Mouse (Mus musculus) ES-E14 (cell line): ENCODE measurements around the gene E130309D02Rik. TPM values are rescaled to one million over a fixed set of nuclear protein-coding genes. Genes with fewer than 3 reads are reported as not detected.

Experiments used
- DNase-seq: peaks from one replicate; pipeline ENCODE4 v3.0.0-alpha.2; 2013; ENCODE audit warnings: low read depth, low spot score
- H3K27ac ChIP-seq: 2 replicates; pipeline ENCODE4 v1.5.1; 2012; ENCODE audit warnings: low read depth, mild to moderate bottlenecking, low read length, moderate library complexity, mixed read lengths; ENCODE audit not compliant: poor library complexity, insufficient read depth, severe bottlenecking
- H3K36me3 ChIP-seq: 2 replicates; pipeline ENCODE4 v1.6.1; 2012; ENCODE audit warnings: mild to moderate bottlenecking, low read length, moderate library complexity, mixed read lengths; ENCODE audit not compliant: control insufficient read depth, poor library complexity, insufficient read depth, severe bottlenecking
- H3K4me1 ChIP-seq, 2 experiments: fragments of 150-350 bp in 1 of 2; sonication (generic) in 1 of 2; 2 replicates each; pipeline ENCODE4 v1.6.1; 2012; ENCODE audit warnings: low read length in 2 of 2, mild to moderate bottlenecking in 1 of 2, mixed read lengths in 1 of 2; ENCODE audit not compliant: control insufficient read depth in 2 of 2, insufficient read depth in 2 of 2, poor library complexity in 1 of 2
- H3K4me3 ChIP-seq, 2 experiments: fragments of 150-350 bp in 1 of 2; sonication (generic) in 1 of 2; 2 replicates each; pipeline ENCODE4 v1.5.1; 2012; ENCODE audit warnings: low read length in 2 of 2, low read depth in 1 of 2, mild to moderate bottlenecking in 1 of 2, mixed read lengths in 1 of 2; ENCODE audit not compliant: insufficient read depth in 1 of 2, poor library complexity in 1 of 2, severe bottlenecking in 1 of 2
- H3K9ac ChIP-seq: 2 replicates; pipeline ENCODE4 v1.6.1; 2012; ENCODE audit warnings: low read depth, mild to moderate bottlenecking, low read length, mixed read lengths; ENCODE audit not compliant: poor library complexity, insufficient read depth, severe bottlenecking
- H3K9me3 ChIP-seq: fragments of 150-350 bp; sonication (generic); 2 replicates; pipeline ENCODE4 v1.6.1; 2012; ENCODE audit warnings: low read depth, mild to moderate bottlenecking, low read length; ENCODE audit not compliant: control insufficient read depth, insufficient read depth
- CHD2 ChIP-seq: IDR thresholded peaks from 2 replicates; pipeline ENCODE4 v1.6.1; 2014; ENCODE audit warnings: mild to moderate bottlenecking, low read depth, low read length, inconsistent platforms
- HCFC1 ChIP-seq: IDR thresholded peaks from 2 replicates; pipeline ENCODE4 v1.6.1; 2012; ENCODE audit warnings: low read length, inconsistent platforms, borderline replicate concordance; ENCODE audit not compliant: insufficient read depth
- MAFK ChIP-seq: IDR thresholded peaks from 2 replicates; pipeline ENCODE4 v1.6.1; 2014; ENCODE audit warnings: mild to moderate bottlenecking, low read depth, low read length, inconsistent platforms; ENCODE audit not compliant: insufficient read depth
- ZC3H11A ChIP-seq: IDR thresholded peaks from 2 replicates; pipeline ENCODE4 v1.6.1; 2012; ENCODE audit warnings: low read depth, mild to moderate bottlenecking, inconsistent platforms, low read length, borderline replicate concordance
- ZNF384 ChIP-seq: IDR thresholded peaks from 2 replicates; pipeline ENCODE4 v1.6.1; 2012; ENCODE audit warnings: low read depth, low read length, inconsistent platforms
- in situ Hi-C, 2 experiments: fragments of 600-800 bp; cut with MboI; formaldehyde crosslinking; loops; one replicate each; pipeline ENCODE4 v1.15.1; 2025; ENCODE audit warnings: low sequenced_read_pairs in 2 of 2, inconsistent platforms in 1 of 2; ENCODE audit not compliant: unreplicated experiment in 2 of 2
- total RNA-seq: library from RNA; depleted of rRNA; stranded (reverse); fragments of 300-350 nt; gene quantifications from 2 replicates; pipeline ENCODE4 v1.2.3, GENCODE M21; 2012

The E130309D02Rik gene
- total RNA-seq, 1 experiment = 17.9 TPM

DNA sequence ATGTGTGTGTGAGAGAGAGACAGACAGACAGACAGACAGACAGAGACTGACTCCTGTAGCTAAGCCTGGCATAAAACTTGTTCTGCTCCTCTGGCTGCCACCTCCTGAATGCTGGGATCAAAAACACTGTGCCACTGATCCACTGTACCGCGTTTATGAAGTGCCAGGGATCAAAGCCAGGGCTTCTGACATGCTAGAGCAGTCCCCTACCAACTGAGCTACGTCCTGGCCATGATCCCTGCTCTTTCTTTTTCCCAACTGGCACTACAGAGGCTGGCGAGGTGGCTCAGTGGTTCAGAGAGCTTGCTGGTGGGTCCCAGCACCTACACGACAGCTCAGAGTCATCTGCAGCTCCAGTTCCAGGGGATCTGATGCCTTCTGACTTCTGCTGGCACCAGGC lies 39.4 kb downstream of the E130309D02Rik start:
- Histone ChIP-seq H3K9ac (no peak overlapping the region), H3K4me3 (no peak overlapping the region), H3K27ac (no peak overlapping the region), H3K4me1 (no peaks in the 10 kb centered on the region; a peak in 1 of 4 replicates), H3K36me3 (no peaks in the 10 kb centered on the region), H3K9me3 (no peaks in the 10 kb centered on the region)
- DNase-seq = no peak
- TF ChIP-seq ZC3H11A (no peak), CHD2 (no peak), HCFC1 (no peak), MAFK (no peak)
- in situ Hi-C loops = no loop called here

DNA sequence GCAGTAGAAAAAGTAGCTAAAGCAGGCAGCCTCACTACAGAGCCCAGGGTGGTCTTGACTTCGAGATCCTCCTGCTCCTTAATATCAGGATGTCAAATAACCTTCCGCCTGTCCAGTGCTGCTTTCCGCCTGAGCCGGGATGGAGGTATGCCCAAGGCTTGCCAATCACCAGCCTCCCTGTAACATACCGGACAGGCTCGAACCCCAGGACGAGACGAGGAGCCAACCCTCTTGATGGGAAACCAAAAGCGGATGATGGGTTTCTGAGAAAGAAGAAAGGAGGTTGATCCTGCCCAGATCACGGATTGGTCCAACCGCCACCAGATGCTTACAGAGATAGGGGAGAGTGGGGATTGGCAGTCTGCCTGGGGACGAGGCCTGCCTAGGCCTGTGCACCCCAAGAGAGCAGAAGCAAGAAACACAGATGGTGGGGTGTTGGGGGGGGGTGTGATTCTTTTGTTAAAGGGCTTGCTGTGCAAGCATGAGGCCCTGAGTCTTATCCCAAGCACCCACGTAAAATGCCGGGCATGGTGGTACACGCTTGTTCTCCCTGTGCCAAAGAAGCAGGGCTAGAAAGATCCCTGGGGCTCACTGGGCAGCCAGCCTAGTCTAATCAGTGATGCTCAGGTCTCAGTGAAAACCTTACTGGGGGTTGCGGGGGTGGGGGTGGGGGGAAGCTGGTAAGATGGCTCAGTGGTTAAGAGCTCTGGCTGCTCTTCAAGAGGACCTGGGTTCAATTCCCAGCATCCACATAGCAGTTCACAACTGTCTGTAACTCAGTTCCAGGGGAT lies 42.4 kb downstream of the E130309D02Rik start:
- TF ChIP-seq CHD2 (no peak), ZNF384 (no peak), ZC3H11A (no peak), MAFK (no peak), HCFC1 (no peak)
- no peak overlapping the region for H3K27ac ChIP-seq
- H3K9ac ChIP-seq = no peak overlapping the region
- peaks cover 0 to 9% of the 10 kb centered on the region in 2 experiments; a peak in 1 of 4 replicates for H3K4me1 ChIP-seq
- H3K4me3 ChIP-seq = no peak overlapping the region
- in situ Hi-C loops = no loop called here
- no peaks in the 10 kb centered on the region for H3K36me3 ChIP-seq
- no peak for DNase-seq
- no peaks in the 10 kb centered on the region for H3K9me3 ChIP-seq

DNA sequence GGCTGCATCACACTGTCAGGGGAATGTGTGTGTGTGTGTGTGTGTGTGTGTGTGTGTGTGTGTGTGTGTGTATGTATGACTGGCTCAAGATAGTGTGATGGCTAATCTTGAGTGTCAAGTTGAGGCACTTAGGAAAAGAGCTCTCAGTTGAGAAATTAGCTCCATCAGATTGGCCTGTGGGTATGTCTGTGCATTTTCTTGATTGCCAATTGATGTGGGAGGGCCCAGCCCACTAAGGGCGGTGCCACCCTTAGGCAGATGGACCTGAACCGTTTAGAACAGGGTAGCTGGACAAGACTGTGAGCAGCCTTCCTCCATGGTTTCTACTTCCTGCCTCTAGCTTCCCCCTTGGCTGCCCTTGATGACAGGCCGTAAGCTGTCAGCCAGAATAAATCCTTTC lies 43.1 kb downstream of the E130309D02Rik start:
- TF ChIP-seq ZC3H11A = no peak
- TF ChIP-seq MAFK = no peak
- no peak for TF ChIP-seq ZNF384
- no peak for TF ChIP-seq HCFC1
- no peak for TF ChIP-seq CHD2
- peaks cover 0 to 9% of the 10 kb centered on the region in 2 experiments; a peak in 1 of 4 replicates for H3K4me1 ChIP-seq
- H3K9ac ChIP-seq = no peak overlapping the region
- no peaks in the 10 kb centered on the region for H3K36me3 ChIP-seq
- in situ Hi-C loops = no loop called here
- H3K27ac ChIP-seq = no peak overlapping the region
- H3K4me3 ChIP-seq = no peak overlapping the region
- no peak for DNase-seq
- no peaks in the 10 kb centered on the region for H3K9me3 ChIP-seq

DNA sequence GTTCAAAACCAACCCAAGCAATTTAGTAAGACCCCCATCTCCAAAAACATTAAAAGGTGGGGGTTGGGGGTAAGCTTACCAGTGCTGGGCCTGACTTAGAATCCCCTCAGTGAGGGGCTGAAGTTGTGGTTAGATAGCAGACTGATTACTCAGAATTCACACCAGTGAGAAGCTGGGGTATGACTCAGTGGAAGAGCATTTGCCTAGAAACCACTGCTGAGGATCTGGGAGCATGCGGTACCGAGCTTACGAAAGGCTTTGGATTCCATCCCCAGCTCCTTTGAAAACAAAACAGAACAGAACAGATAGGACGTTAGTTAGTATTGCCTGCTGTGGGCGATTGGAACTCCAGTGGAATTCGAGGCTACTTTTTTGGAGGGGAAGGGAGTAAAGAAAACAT lies 43.5 kb downstream of the E130309D02Rik start:
- Histone ChIP-seq H3K9ac (no peak overlapping the region), H3K27ac (no peak overlapping the region), H3K36me3 (no peaks in the 10 kb centered on the region), H3K4me1 (peaks cover 0 to 9% of the 10 kb centered on the region in 2 experiments; a peak in 1 of 4 replicates), H3K9me3 (no peaks in the 10 kb centered on the region), H3K4me3 (no peak overlapping the region)
- DNase-seq = no peak
- TF ChIP-seq CHD2 = no peak
- no peak for TF ChIP-seq ZNF384
- TF ChIP-seq MAFK = no peak
- no peak for TF ChIP-seq HCFC1
- no peak for TF ChIP-seq ZC3H11A
- in situ Hi-C loops = no loop called here

DNA sequence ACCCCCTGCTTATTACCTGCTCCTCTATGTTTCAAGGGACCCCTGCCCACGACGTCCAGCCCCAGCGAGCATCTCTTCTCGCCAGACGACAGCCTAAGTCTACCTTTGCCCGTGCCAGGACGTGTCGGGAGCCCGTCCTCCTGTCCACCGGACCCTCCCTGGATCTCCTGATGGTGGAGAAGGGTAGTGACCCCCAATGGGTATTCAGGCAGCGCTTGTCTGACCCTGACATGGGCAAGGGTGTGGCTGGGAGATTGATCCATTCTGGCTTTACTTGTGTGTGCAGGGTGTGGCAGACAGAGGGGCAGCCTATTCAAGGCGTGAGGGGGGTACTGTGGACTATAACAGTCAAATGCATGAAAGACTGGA lies 45.0 kb downstream of the E130309D02Rik start:
- in situ Hi-C loops = no loop called here
- H3K27ac ChIP-seq = no peak overlapping the region
- H3K9me3 ChIP-seq = no peaks in the 10 kb centered on the region
- DNase-seq = no peak
- peak overlapping the region; percentile 74 to 78 for H3K4me3 ChIP-seq
- TF ChIP-seq HCFC1 (no peak), CHD2 (no peak), ZC3H11A (no peak), ZNF384 (no peak), MAFK (no peak)
- no peaks in the 10 kb centered on the region for H3K36me3 ChIP-seq
- peak overlapping the region; percentile 70 for H3K9ac ChIP-seq
- peaks cover 0 to 9% of the 10 kb centered on the region in 2 experiments; a peak in 1 of 4 replicates for H3K4me1 ChIP-seq
